Mouse (Mus musculus): ENCODE measurements around the gene Asb10.

DNA sequence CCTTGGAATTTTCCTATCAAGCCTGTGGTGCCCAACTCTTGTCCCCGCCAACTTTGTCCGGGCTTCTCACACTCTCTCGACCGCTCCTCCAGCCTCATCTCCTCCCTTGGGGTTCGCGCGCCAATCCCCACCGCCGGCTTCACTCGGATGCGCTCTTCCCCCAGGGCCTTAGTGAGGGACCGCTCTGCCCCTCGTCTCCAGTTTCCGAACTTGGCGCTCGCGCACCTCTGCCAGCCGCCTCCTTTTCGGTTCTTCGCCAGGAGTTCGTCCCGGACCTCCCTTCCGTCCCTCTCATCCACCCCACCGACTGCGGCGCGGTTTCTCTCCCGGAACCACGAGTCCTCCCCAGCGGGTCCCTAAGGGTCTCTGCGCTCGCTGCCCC, 36.0 kb upstream of the Asb10 start:
- no peak for TF ChIP-seq CTCF (IDR thresholded peaks at IDR 0.05; ENCODE audit: control insufficient read depth, insufficient read depth, low read length)
- TF ChIP-seq POLR2A (IDR thresholded peaks at IDR 0.05; ENCODE audit: borderline replicate concordance, control insufficient read depth, low read depth, low read length), result no peak
